Mouse (Mus musculus) WW6 (cell line): ENCODE data around the gene Gm7980.
"Not testable (repeated sequence)": the region's sequence is repeated elsewhere in the genome, so short reads cannot be mapped to it uniquely, and the experiment has no call there.

Source experiments
- DNase-seq: peaks from one replicate; pipeline ENCODE4 v3.0.0-alpha.2; 2013; ENCODE audit warnings: low read depth, low spot score

Gm7980 gene

DNA sequence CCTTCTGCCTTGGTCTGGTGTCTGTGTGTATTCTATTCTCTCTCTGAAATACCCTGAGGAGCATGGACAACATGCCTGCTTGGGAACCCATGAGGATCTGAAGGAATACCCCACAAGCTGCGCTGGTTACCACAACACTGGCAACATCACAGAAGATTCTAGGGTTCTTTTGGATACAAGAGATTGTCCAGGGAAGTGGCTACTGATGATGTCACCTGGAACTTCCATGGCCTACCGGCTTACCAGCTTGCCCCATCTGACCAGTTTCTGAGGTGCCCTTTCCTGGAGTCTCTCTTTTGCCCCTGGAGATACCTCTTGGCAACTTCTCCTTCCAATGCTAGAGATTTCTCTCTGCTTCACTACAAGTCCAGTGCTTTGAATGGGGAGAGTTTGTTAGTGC lies at the start of gene Gm7980:
Gene Gm7980, minus strand, starts transcription at position 101 of the 400 bp plus-strand sequence.
- not testable (repeated sequence) for DNase-seq

DNA sequence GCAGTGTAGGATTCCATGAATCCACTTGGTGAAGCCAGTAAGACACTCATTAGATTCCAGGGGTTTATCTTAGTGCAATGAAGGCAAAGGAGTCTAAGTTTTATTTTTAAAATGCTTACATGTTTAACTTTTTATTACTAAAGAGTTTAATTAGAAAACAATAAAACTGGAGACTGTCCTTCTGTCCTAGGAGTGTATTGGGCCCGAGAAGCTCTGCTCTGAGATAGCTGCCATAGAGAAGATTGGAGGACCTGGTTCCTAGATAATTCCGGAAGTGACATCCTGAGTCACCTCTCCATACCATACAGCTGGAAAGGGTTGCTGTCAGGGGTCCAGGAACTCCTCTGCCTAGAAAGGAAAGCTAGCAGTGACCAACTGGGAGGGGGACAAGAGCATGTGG lies 36.6 kb upstream of the Gm7980 start, which contains the start of gene 1700024B05Rik:
Gene 1700024B05Rik, plus strand, starts transcription at position 301 of the 400 bp plus-strand sequence.
- not testable (repeated sequence) for DNase-seq

DNA sequence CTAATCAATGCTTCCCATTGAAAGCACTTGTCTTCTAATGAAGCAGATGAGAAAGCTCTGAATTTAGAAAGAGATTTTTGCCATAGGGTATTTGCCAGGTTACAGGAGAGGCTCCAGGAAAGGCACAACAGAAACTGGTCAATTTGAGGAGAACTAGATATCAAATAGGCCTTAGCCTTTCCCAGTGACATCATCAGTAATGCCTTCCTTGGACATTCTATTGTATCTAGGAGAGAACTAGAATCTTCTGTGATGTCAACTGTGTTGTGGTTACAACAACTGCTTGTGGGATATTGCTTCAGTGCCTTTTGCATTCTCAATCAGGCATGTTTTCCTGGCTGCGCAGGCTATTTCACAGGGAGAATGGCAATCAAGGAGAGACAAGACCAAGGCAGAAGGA lies 17.6 kb upstream of the Gm7980 start, which contains the start of gene 1700049E17Rik1:
Gene 1700049E17Rik1, plus strand, starts transcription at position 301 of the 400 bp plus-strand sequence.
- DNase-seq: not testable (repeated sequence)
